Comparison of ENCODE assay signal across 8 mouse cellular contexts in the genomic region with DNA sequence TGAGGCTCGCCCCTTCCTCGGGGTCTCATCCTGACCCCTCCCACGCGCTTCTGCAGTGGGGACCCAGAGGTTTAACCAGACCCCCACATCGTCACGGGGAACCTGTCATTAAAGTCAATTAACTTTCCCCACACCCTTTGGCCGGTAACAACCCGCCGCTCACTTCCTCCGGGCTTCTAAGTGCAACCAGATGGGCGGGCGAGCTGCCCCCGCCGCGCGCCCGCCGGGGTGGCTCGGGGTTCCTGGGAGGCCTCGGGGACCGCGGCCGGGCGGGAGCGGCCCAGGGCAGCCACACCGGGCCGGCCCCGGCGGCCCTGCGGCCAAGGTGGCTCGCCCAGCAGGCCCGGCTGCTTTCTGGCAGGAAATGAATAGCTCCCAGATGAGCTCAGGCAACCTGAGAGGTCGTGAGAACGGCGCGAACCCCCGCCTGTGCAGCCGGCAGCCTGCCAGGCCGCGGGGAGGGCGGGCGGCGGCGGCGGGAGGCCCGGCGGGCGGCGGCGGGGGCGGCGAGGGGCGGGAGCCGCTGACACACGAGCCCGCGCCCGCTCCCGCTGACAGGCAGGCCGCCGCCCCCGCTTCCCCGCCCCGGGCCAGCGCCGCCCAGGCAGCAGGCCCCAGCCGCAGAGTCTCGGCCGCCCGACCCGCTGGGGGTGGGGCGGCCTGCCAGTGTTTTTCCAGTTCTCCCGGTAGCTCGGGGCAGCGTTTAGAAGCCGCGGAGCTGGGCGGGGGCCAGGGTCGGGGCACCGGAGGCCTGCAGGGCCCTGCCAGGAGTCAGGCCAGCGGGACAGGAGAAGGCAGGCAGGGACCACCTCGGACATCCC. TPM values are rescaled to one million over a fixed set of nuclear protein-coding genes. Genes with fewer than 3 reads are reported as not detected.
A peak's percentile ranks its signal among the peaks of the same experiment; 100 is the strongest.
DNase-seq lines count a peak whose midpoint lies in the region; ATAC-seq lines count a peak whose summit lies in the region.

No protein-coding gene starts in this region.

- under 1% methylated on average over 78 of the region's 82 CpGs for WGBS in hindbrain, embryonic 12.5 days

- H3K27me3 ChIP-seq in hindbrain, embryonic 12.5 days: peaks cover 61% of the 10 kb centered on the region

- peaks cover 46% of the 10 kb centered on the region for H3K4me1 ChIP-seq in hindbrain, embryonic 12.5 days

- H3K4me2 ChIP-seq in hindbrain, embryonic 12.5 days (replicated peaks): peak overlapping the region; percentile 77

- no peaks in the 10 kb centered on the region for H3K9me3 ChIP-seq in hindbrain, embryonic 12.5 days (replicated peaks)

- H3K9ac ChIP-seq in hindbrain, embryonic 12.5 days: peak overlapping the region; percentile 61

- H3K36me3 ChIP-seq in hindbrain, embryonic 12.5 days: no peaks in the 10 kb centered on the region

- ATAC-seq in hindbrain, embryonic 12.5 days (ENCODE audit: low FRiP score): peak; percentile 72

- peak overlapping the region; percentile 85 for H3K27ac ChIP-seq in hindbrain, embryonic 12.5 days

- peak; percentile 84 for DNase-seq in MN1 (ENCODE audit: low spot score)
- peak; percentile 58 for DNase-seq in cerebellum, adult 8-10 months
- DNase-seq in frontal cortex, postnatal 10 days (ENCODE audit: low spot score in 2 of 2): peak; percentile 54 to 63
- peak; percentile 57 to 72 for DNase-seq in layer of hippocampus, postnatal 36 days
- DNase-seq in lung, postnatal 4 days: peak; percentile 90 to 96
- peak; percentile 75 for DNase-seq in right cerebral cortex, postnatal 14 days
- DNase-seq in urinary bladder, postnatal 14 days (ENCODE audit: low spot score): peak; percentile 92

- peak overlapping the region; percentile 42 for H3K4me3 ChIP-seq in hindbrain, embryonic 12.5 days

RNA-seq across cellular contexts. Expression of a gene that starts 6.0 kb away (rescaled TPM):
- 39.5 and 40.3 TPM in 2 replicates for polyA plus RNA-seq in hindbrain, embryonic 12.5 days (2016; fragmentation: Nextera tagmentation; extraction: Ambion mirVana)
- 10 to 100 TPM; 18.9 to 23.3 TPM for total RNA-seq in layer of hippocampus, postnatal 36 days (2021)

Comparison
In these comparisons a context has a peak if more than half of its experiments do, and no peak if none do; other contexts are left out.
1. Peak in every context shown above with its lines: DNase-seq, ATAC-seq, H3K4me3 ChIP-seq and H3K27ac ChIP-seq.